Mouse (Mus musculus) embryonic fibroblast, embryonic 13.5 days (primary cell): ENCODE measurements around the gene Gaa.

ENCODE experiments used
- CTCF ChIP-seq: IDR thresholded peaks from 2 replicates; pipeline ENCODE4 v1.5.1; 2011; ENCODE audit warnings: mild to moderate bottlenecking, control low read depth, low read length, moderate library complexity, borderline replicate concordance; ENCODE audit not compliant: insufficient read depth
- POLR2A ChIP-seq: IDR thresholded peaks from 2 replicates; pipeline ENCODE4 v1.6.1; 2011; ENCODE audit warnings: low read depth, mild to moderate bottlenecking, control low read depth, low read length, moderate library complexity

DNA sequence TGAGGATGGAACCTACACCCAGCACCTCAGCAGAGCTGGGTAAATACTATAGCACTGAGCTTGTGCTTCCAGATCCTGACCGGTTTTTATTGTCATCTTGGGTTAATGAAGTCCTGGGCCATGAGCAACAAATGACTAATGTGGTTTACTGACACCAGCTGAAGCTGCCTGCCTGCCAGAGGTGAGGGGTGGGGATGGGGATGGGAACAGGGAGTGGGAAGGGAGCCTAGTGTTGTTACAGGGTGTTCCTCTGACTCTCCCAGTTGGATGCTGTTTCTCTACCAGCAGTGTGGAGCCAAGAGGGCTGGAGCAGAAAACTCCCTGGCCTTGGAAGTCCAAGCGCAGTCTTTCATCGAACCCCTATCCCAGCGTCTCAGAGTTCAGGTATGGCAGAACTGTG is 49.0 kb downstream of the Gaa start:
- TF ChIP-seq POLR2A, result no peak
- no peak for TF ChIP-seq CTCF
